Mouse (Mus musculus) lung, embryonic 16.5 days (tissue): ENCODE results near the gene AU040320. TPM values are rescaled to one million over a fixed set of nuclear protein-coding genes. Genes with fewer than 3 reads are reported as not detected.

Experiments
- ATAC-seq: fragments of 200-750 bp; cut with Nextera tagmentation; 2 replicates; pipeline ENCODE4 v1.8.0; 2017; ENCODE audit warnings: low read depth, mild to moderate bottlenecking, moderate library complexity
- H3K27ac ChIP-seq: fragments of 300-500 bp; sonication (generic); 2 replicates; pipeline ENCODE4 v1.5.1; 2014; ENCODE audit warnings: mild to moderate bottlenecking, control low read depth, low read length
- H3K27me3 ChIP-seq: fragments of 300-500 bp; sonication (generic); 2 replicates; pipeline ENCODE4 v1.6.1; 2014; ENCODE audit warnings: low read depth, low read length, mixed read lengths; ENCODE audit not compliant: control insufficient read depth, insufficient read depth
- H3K36me3 ChIP-seq: fragments of 300-500 bp; sonication (generic); 2 replicates; pipeline ENCODE4 v1.6.1; 2014; ENCODE audit warnings: low read length; ENCODE audit not compliant: control insufficient read depth, insufficient read depth
- H3K4me1 ChIP-seq: fragments of 300-500 bp; sonication (generic); replicated peaks from 2 replicates; pipeline ENCODE4 v1.6.1; 2014; ENCODE audit warnings: low read length, mixed read lengths; ENCODE audit not compliant: control insufficient read depth, insufficient read depth
- H3K4me2 ChIP-seq: fragments of 300-500 bp; sonication (generic); 2 replicates; pipeline ENCODE4 v1.6.1; 2014; ENCODE audit warnings: low read depth, low read length, control low read depth
- H3K4me3 ChIP-seq: fragments of 300-500 bp; sonication (generic); 2 replicates; pipeline ENCODE4 v1.5.1; 2014; ENCODE audit warnings: mild to moderate bottlenecking, low read length, control low read depth
- H3K9ac ChIP-seq: fragments of 300-500 bp; sonication (generic); 2 replicates; pipeline ENCODE4 v1.6.1; 2014; ENCODE audit warnings: low read length, control low read depth
- H3K9me3 ChIP-seq: fragments of 300-500 bp; sonication (generic); 2 replicates; pipeline ENCODE4 v1.6.1; 2016; ENCODE audit warnings: low read length; ENCODE audit not compliant: control insufficient read depth
- WGBS: fragments of 180-500 bp; shearing (Covaris S2); extraction: QIAGEN DNeasy Blood & Tissue Kit; methylation state at CpG from one replicate; pipeline ENCODE4 v1.1.7; 2014; 5-methylcytosine and 5-hydroxymethylcytosine counted together
- polyA plus RNA-seq: library from polyadenylated mRNA; unstranded; fragments of >200 nt; fragmentation: Nextera tagmentation; extraction: Ambion mirVana; gene quantifications from 2 replicates; pipeline ENCODE4 v1.2.1, GENCODE M21; 2015

Gene AU040320
- 24.2 and 26.2 TPM in 2 replicates for polyA plus RNA-seq

- H3K4me1 ChIP-seq = peaks cover 35% of the 10 kb centered on the region
- peak within 1 kb of the TSS; percentile 93 for H3K27ac ChIP-seq
- WGBS = under 1% methylated on average over 70 of the region's 71 CpGs
- peak within 1 kb of the TSS; percentile 73 for H3K4me3 ChIP-seq
- peak; percentile 99 for ATAC-seq
- peaks cover 9% of the 10 kb centered on the region for H3K36me3 ChIP-seq
- H3K4me2 ChIP-seq = peak within 1 kb of the TSS; percentile 75
- H3K27me3 ChIP-seq = no peaks in the 10 kb centered on the region
- no peaks in the 10 kb centered on the region for H3K9me3 ChIP-seq
- H3K9ac ChIP-seq = peak within 1 kb of the TSS; percentile 80
Measured at GRCm38 (mm10) chr4:126753268-126754230, at the start of gene AU040320, which contains the start of gene Ncdn. TSS of gene AU040320 (plus strand) at chr4:126753544. TSS of gene Ncdn (minus strand) at chr4:126753438.

- Histone ChIP-seq H3K4me1 (no peaks in the 10 kb centered on the region), H3K4me2 (no peak overlapping the region), H3K27me3 (no peaks in the 10 kb centered on the region), H3K9me3 (no peaks in the 10 kb centered on the region), H3K36me3 (peaks cover 38% of the 10 kb centered on the region), H3K4me3 (no peak overlapping the region), H3K9ac (no peak overlapping the region), H3K27ac (no peak overlapping the region)
- no peak for ATAC-seq
- 83% methylated on average over 12 of the region's 12 CpGs for WGBS
Measured at GRCm38 (mm10) chr4:126706630-126707438, 46.5 kb upstream of the AU040320 start.

DNA sequence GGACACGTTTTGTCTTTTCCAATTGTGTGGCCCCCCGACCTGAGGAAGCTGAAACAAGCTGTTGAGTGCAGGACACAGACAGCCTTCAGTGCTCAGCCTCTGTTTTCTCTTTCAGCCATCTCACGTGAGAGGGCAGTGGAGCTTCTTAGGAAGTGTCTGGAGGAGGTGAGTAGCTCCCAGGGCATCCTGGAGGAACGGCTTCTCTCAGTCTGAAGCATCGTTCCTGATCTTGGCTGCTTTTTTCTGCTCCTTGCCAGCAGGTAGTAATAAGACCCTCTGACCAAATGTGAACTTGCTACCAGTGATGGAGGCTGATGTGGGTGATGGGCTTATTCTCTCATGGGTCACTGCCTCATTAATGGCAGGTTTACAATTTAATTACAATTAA lies 45.9 kb upstream of the AU040320 start:
- ATAC-seq = no peak
- Histone ChIP-seq H3K9ac (no peak overlapping the region), H3K27me3 (no peaks in the 10 kb centered on the region), H3K9me3 (no peaks in the 10 kb centered on the region), H3K36me3 (peaks cover 41% of the 10 kb centered on the region), H3K4me1 (no peaks in the 10 kb centered on the region), H3K4me3 (no peak overlapping the region), H3K4me2 (no peak overlapping the region), H3K27ac (no peak overlapping the region)
- 87% methylated on average over 5 of the region's 5 CpGs for WGBS

GRCm38 (mm10) chr4:126732111-126732510 lies 21.2 kb upstream of the AU040320 start:
- Histone ChIP-seq H3K4me3 (peak overlapping the region; percentile 6; the same call in 1 of the 2 replicates), H3K27me3 (peaks cover 73% of the 10 kb centered on the region), H3K27ac (no peak overlapping the region), H3K9me3 (no peaks in the 10 kb centered on the region), H3K4me1 (peaks cover 13% of the 10 kb centered on the region; the same call in 1 of the 2 replicates), H3K9ac (no peak overlapping the region), H3K36me3 (no peaks in the 10 kb centered on the region), H3K4me2 (peak overlapping the region; percentile 27; the same call in 1 of the 2 replicates)
- WGBS = 2% methylated on average over 18 of the region's 18 CpGs
- ATAC-seq = no peak

GRCm38 (mm10) chr4:126732531-126733380 lies 20.6 kb upstream of the AU040320 start:
- Histone ChIP-seq H3K9ac (no peak overlapping the region), H3K4me1 (peaks cover 13% of the 10 kb centered on the region; the same call in 1 of the 2 replicates), H3K9me3 (no peaks in the 10 kb centered on the region), H3K27me3 (peaks cover 79% of the 10 kb centered on the region), H3K27ac (no peak overlapping the region), H3K36me3 (no peaks in the 10 kb centered on the region), H3K4me2 (peak overlapping the region; percentile 27; the same call in 1 of the 2 replicates), H3K4me3 (peak overlapping the region; percentile 6; the same call in 1 of the 2 replicates)
- WGBS = 6% methylated on average over 26 of the region's 26 CpGs
- no peak for ATAC-seq

GRCm38 (mm10) chr4:126734001-126734603 lies 19.2 kb upstream of the AU040320 start:
- no peak overlapping the region for H3K27ac ChIP-seq
- no peaks in the 10 kb centered on the region for H3K9me3 ChIP-seq
- H3K4me2 ChIP-seq = no peak overlapping the region
- H3K36me3 ChIP-seq = no peaks in the 10 kb centered on the region
- H3K9ac ChIP-seq = no peak overlapping the region
- peaks cover 13% of the 10 kb centered on the region; the same call in 1 of the 2 replicates for H3K4me1 ChIP-seq
- peaks cover 90% of the 10 kb centered on the region for H3K27me3 ChIP-seq
- ATAC-seq = no peak
- H3K4me3 ChIP-seq = no peak overlapping the region
- 3% methylated on average over 16 of the region's 16 CpGs for whole genome bisulfite sequencing

- H3K9ac ChIP-seq = peak overlapping the region; percentile 35; the same call in 1 of the 2 replicates
- H3K36me3 ChIP-seq = no peaks in the 10 kb centered on the region
- no peak overlapping the region for H3K27ac ChIP-seq
- 4% methylated on average over 51 of the region's 51 CpGs for WGBS
- H3K4me2 ChIP-seq = peak overlapping the region; percentile 56
- no peaks in the 10 kb centered on the region for H3K9me3 ChIP-seq
- ATAC-seq = no peak
- peak overlapping the region; percentile 41 for H3K4me3 ChIP-seq
- peaks cover 13% of the 10 kb centered on the region; the same call in 1 of the 2 replicates for H3K4me1 ChIP-seq
- H3K27me3 ChIP-seq = peaks cover 88% of the 10 kb centered on the region
Measured at GRCm38 (mm10) chr4:126734700-126735381, 18.5 kb upstream of the AU040320 start.
